24 mouse cellular contexts compared by ENCODE assay signal in the genomic region with DNA sequence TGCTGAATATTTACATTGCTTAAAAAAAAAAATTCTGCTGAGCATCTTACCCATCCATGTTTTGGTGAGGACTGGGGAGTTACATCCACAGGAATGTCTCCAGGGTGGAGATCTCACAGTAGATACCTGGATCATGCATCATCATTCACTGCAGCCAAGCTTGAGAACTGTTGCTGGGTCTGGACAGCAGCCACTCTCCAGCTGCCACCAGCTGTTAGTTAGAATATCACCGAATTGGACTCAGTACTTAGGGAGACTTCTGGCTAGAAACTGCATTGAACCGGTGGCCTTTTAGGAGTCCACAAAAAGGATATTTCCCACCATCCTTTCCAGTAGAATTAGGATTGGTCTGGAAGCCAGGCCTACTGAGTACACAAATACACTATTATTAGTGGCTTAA. TPM values are rescaled to one million over a fixed set of nuclear protein-coding genes. Genes with fewer than 3 reads are reported as not detected.
DNase-seq lines count a peak whose midpoint lies in the region; ATAC-seq lines count a peak whose summit lies in the region.
"Had no signal": no experiment of that assay in that cellular context is flagged by ENCODE, and none has a peak within 500 bp of the region (broad histone marks: within the 10 kb centered on the region; RNA-seq: fewer than 3 reads in every experiment).

No protein-coding gene starts in this region.

- intact Hi-C loops in heart, postnatal 14 days (cut with DNase I) = loop anchor here (2.0 to 5.0 kb wide), 3 partner anchors 73 to 579 kb away; no protein-coding TSS in a partner anchor

- WGBS in heart, embryonic 12.5 days = 53% methylated on average over 2 of the region's 2 CpGs
- WGBS in kidney, embryonic 16.5 days = 59% methylated on average over 2 of the region's 2 CpGs

- H3K36me3 ChIP-seq in heart, embryonic 12.5 days = peaks cover 14% of the 10 kb centered on the region
- peaks cover 4% of the 10 kb centered on the region; the same call in 1 of the 2 replicates for H3K36me3 ChIP-seq in kidney, embryonic 16.5 days (ENCODE audit: insufficient read depth, low read length)

- no peaks in the 10 kb centered on the region for H3K9me3 ChIP-seq in heart, embryonic 12.5 days (replicated peaks)
- no peaks in the 10 kb centered on the region for H3K9me3 ChIP-seq in kidney, embryonic 16.5 days (ENCODE audit: low read length)
- H3K9me3 ChIP-seq: embryonic facial prominence, embryonic 15.5 days; heart, embryonic 13.5 days; hindbrain, embryonic 12.5 days had no signal

- H3K4me1 ChIP-seq in heart, embryonic 12.5 days (replicated peaks) = 0 out of 2 replicates have a peak, but pooled peaks cover 2% of the 10 kb centered on the region
- H3K4me1 ChIP-seq in kidney, embryonic 16.5 days (ENCODE audit: insufficient read depth, low read length) = peaks cover 3% of the 10 kb centered on the region; the same call in 1 of the 2 replicates
- H3K4me1 ChIP-seq: hindbrain, embryonic 12.5 days had no signal

- no peaks in the 10 kb centered on the region for H3K27me3 ChIP-seq in heart, embryonic 12.5 days (replicated peaks)
- no peaks in the 10 kb centered on the region for H3K27me3 ChIP-seq in kidney, embryonic 16.5 days (ENCODE audit: insufficient read depth, low read length)
- H3K27me3 ChIP-seq: embryonic facial prominence, embryonic 15.5 days; heart, embryonic 13.5 days; hindbrain, embryonic 12.5 days had no signal

- H3K4me2 ChIP-seq in heart, embryonic 12.5 days = no peak overlapping the region
- H3K4me2 ChIP-seq in kidney, embryonic 16.5 days (replicated peaks; ENCODE audit: low read depth, low read length) = no peak overlapping the region
- H3K4me2 ChIP-seq: embryonic facial prominence, embryonic 15.5 days; heart, embryonic 13.5 days; hindbrain, embryonic 12.5 days had no signal

- ATAC-seq in heart, embryonic 12.5 days (ENCODE audit: insufficient number of reproducible peaks, low FRiP score) = no peak
- ATAC-seq in kidney, embryonic 16.5 days (ENCODE audit: low FRiP score, low TSS enrichment) = no peak
- ATAC-seq: activated CD4-positive, CD25-positive, alpha-beta regulatory T cell, adult 4 months; forebrain, embryonic 14.5 days; hindbrain, postnatal 0 days; Patski had no signal

- H3K9ac ChIP-seq in heart, embryonic 12.5 days = no peak overlapping the region
- no peak overlapping the region for H3K9ac ChIP-seq in kidney, embryonic 16.5 days (replicated peaks; ENCODE audit: low read length)
- H3K9ac ChIP-seq: embryonic facial prominence, embryonic 15.5 days; hindbrain, embryonic 12.5 days had no signal

- no peak overlapping the region for H3K4me3 ChIP-seq in heart, embryonic 12.5 days
- H3K4me3 ChIP-seq in kidney, embryonic 16.5 days (ENCODE audit: low read length) = no peak overlapping the region
- H3K4me3 ChIP-seq: embryonic facial prominence, embryonic 15.5 days; erythroblast, embryonic 14.5 days; forebrain, embryonic 10.5 days; gastrocnemius, adult 2 months; heart, embryonic 13.5 days; hindbrain, embryonic 12.5 days had no signal

- peak; percentile 35 to 44 for DNase-seq in heart, adult 18-20 months
- peak; percentile 8 for DNase-seq in kidney, postnatal 4 days
- peak; percentile 19 to 42 for DNase-seq in heart, adult 9 months (ENCODE audit: low spot score in 2 of 2)
- DNase-seq in heart, postnatal 14 days = peak; percentile 57 to 63
- no peak for DNase-seq in cerebellum, adult 9-10 months
- DNase-seq: adrenal gland, postnatal 14 days; cerebellum, adult 11-12 months; cerebellum, adult 9-11 months; cerebellum, postnatal 36 days; gastrocnemius, adult 2 months; gastrocnemius, postnatal 36 days; kidney, adult 18-20 months had no signal

- no peak overlapping the region for H3K27ac ChIP-seq in heart, embryonic 12.5 days (ENCODE audit: poor library complexity, severe bottlenecking)
- H3K27ac ChIP-seq in kidney, embryonic 16.5 days (ENCODE audit: low read length) = no peak overlapping the region
- H3K27ac ChIP-seq: embryonic facial prominence, embryonic 15.5 days; forebrain, embryonic 10.5 days; gastrocnemius, adult 2 months; heart, embryonic 13.5 days; hindbrain, embryonic 12.5 days; hindbrain, postnatal 0 days had no signal

RNA-seq across cellular contexts. Expression of a gene that starts 5.0 kb away (rescaled TPM):
- 1 to 10 TPM; 2.2 to 2.5 TPM for total RNA-seq in heart, adult 18-20 months (2021)
- polyA plus RNA-seq in heart, embryonic 12.5 days (2016; fragmentation: Nextera tagmentation; extraction: Ambion mirVana) = 1.2 and 1.4 TPM in 2 replicates
- 1.6 and 3.9 TPM in 2 replicates for polyA plus RNA-seq in kidney, embryonic 16.5 days (2015; fragmentation: Nextera tagmentation; extraction: Ambion mirVana)
- total RNA-seq in heart, postnatal 14 days (2021) = 1 to 10 TPM; 2.2 to 2.4 TPM
- total RNA-seq: CH12.LX had no signal
- polyA plus RNA-seq: erythroblast, embryonic 14.5 days had no signal

RNA-seq across cellular contexts. Expression of a gene that starts 14.6 kb away (rescaled TPM):
- under 1 TPM; 0.22 to 0.36 TPM for total RNA-seq in heart, adult 18-20 months (2021)
- 1.1 and 1.6 TPM in 2 replicates for polyA plus RNA-seq in heart, embryonic 12.5 days (2016; fragmentation: Nextera tagmentation; extraction: Ambion mirVana)
- 2.3 TPM in 2 replicates for polyA plus RNA-seq in kidney, embryonic 16.5 days (2015; fragmentation: Nextera tagmentation; extraction: Ambion mirVana)
- under 1 TPM; 0.22 to 0.32 TPM for total RNA-seq in heart, postnatal 14 days (2021)
- total RNA-seq: CH12.LX had no signal
- polyA plus RNA-seq: erythroblast, embryonic 14.5 days had no signal

RNA-seq across cellular contexts. Expression of a gene that starts 25.0 kb away (rescaled TPM):
- total RNA-seq in heart, adult 18-20 months (2021) = 1 to 10 TPM; 2.8 to 3.7 TPM
- 7.3 and 10.7 TPM in 2 replicates for polyA plus RNA-seq in heart, embryonic 12.5 days (2016; fragmentation: Nextera tagmentation; extraction: Ambion mirVana)
- polyA plus RNA-seq in kidney, embryonic 16.5 days (2015; fragmentation: Nextera tagmentation; extraction: Ambion mirVana) = 8.9 and 9.0 TPM in 2 replicates
- total RNA-seq in heart, postnatal 14 days (2021) = 1 to 10 TPM; 2.6 to 3.2 TPM
- polyA plus RNA-seq: erythroblast, embryonic 14.5 days had no signal

RNA-seq across cellular contexts. Expression of a gene that starts 27.0 kb away (rescaled TPM):
- 1 to 10 TPM; 2.9 to 3.0 TPM for total RNA-seq in heart, adult 18-20 months (2021)
- 4.3 and 4.8 TPM in 2 replicates for polyA plus RNA-seq in heart, embryonic 12.5 days (2016; fragmentation: Nextera tagmentation; extraction: Ambion mirVana)
- 5.8 and 6.3 TPM in 2 replicates for polyA plus RNA-seq in kidney, embryonic 16.5 days (2015; fragmentation: Nextera tagmentation; extraction: Ambion mirVana)
- 1 to 10 TPM; 1.0 to 1.5 TPM for total RNA-seq in heart, postnatal 14 days (2021)
- total RNA-seq: CH12.LX had no signal
- polyA plus RNA-seq: Patski had no signal

RNA-seq across cellular contexts. Expression of a gene that starts 40.4 kb away (rescaled TPM):
- total RNA-seq in heart, adult 18-20 months (2021) = not detected
- polyA plus RNA-seq in heart, embryonic 12.5 days (2016; fragmentation: Nextera tagmentation; extraction: Ambion mirVana) = 0.15 and 0.39 TPM in 2 replicates
- 0.35 TPM in 1 of 2 replicates, not detected in the other for polyA plus RNA-seq in kidney, embryonic 16.5 days (2015; fragmentation: Nextera tagmentation; extraction: Ambion mirVana)
- total RNA-seq in heart, postnatal 14 days (2021) = not detected
- total RNA-seq: CH12.LX had no signal
- polyA plus RNA-seq: activated CD4-positive, CD25-positive, alpha-beta regulatory T cell, adult 4 months; erythroblast, embryonic 14.5 days; heart, embryonic 13.5 days had no signal
